Mouse (Mus musculus) midbrain, embryonic 13.5 days (tissue): ENCODE results near the gene Hhex. TPM values are rescaled to one million over a fixed set of nuclear protein-coding genes. Genes with fewer than 3 reads are reported as not detected.

Source experiments
- ATAC-seq: fragments of 200-750 bp; cut with Nextera tagmentation; 2 replicates; pipeline ENCODE4 v1.8.0; 2017; ENCODE audit warnings: mild to moderate bottlenecking, moderate TSS enrichment, moderate library complexity
- H3K27ac ChIP-seq: fragments of 300-500 bp; sonication (generic); 2 replicates; pipeline ENCODE4 v1.5.1; 2015; ENCODE audit warnings: inconsistent platforms, mild to moderate bottlenecking, moderate library complexity
- H3K27me3 ChIP-seq: fragments of 300-500 bp; sonication (generic); 2 replicates; pipeline ENCODE4 v1.6.1; 2015; ENCODE audit warnings: mild to moderate bottlenecking, inconsistent platforms
- H3K36me3 ChIP-seq: fragments of 300-500 bp; sonication (generic); 2 replicates; pipeline ENCODE4 v1.6.1; 2015; ENCODE audit warnings: mild to moderate bottlenecking, inconsistent platforms
- H3K4me1 ChIP-seq: fragments of 300-500 bp; sonication (generic); replicated peaks from 2 replicates; pipeline ENCODE4 v1.6.1; 2015; ENCODE audit warnings: inconsistent platforms
- H3K4me2 ChIP-seq: fragments of 300-500 bp; sonication (generic); replicated peaks from 2 replicates; pipeline ENCODE4 v1.6.1; 2015; ENCODE audit warnings: moderate library complexity, mild to moderate bottlenecking, inconsistent platforms
- H3K4me3 ChIP-seq: fragments of 300-500 bp; sonication (generic); replicated peaks from 2 replicates; pipeline ENCODE4 v1.5.1; 2015; ENCODE audit warnings: mild to moderate bottlenecking, inconsistent platforms
- H3K9ac ChIP-seq: fragments of 300-500 bp; sonication (generic); replicated peaks from 2 replicates; pipeline ENCODE4 v1.6.1; 2015; ENCODE audit warnings: mild to moderate bottlenecking, inconsistent platforms
- H3K9me3 ChIP-seq: fragments of 300-500 bp; sonication (generic); 2 replicates; pipeline ENCODE4 v1.6.1; 2016; ENCODE audit warnings: mild to moderate bottlenecking, inconsistent platforms
- WGBS: fragments of 180-500 bp; shearing (Covaris S2); methylation state at CpG from one replicate; pipeline ENCODE4 v1.1.7; 2015; 5-methylcytosine and 5-hydroxymethylcytosine counted together
- polyA plus RNA-seq: library from polyadenylated mRNA; unstranded; fragments of >200 nt; fragmentation: Nextera tagmentation; extraction: Ambion mirVana; gene quantifications from 2 replicates; pipeline ENCODE4 v1.2.1, GENCODE M21; 2015

The Hhex gene
- 4.9 and 5.1 TPM in 2 replicates for polyA plus RNA-seq

GRCm38 (mm10) chr19:37434263-37434951, at the start of gene Hhex:
Gene Hhex (plus strand): TSS chr19:37434810.
- H3K36me3 ChIP-seq = no peaks in the 10 kb centered on the region
- 0 out of 2 replicates have a peak within 1 kb of the TSS, but pooled peaks have one; percentile 36 for H3K9ac ChIP-seq
- peaks cover 18% of the 10 kb centered on the region for H3K4me1 ChIP-seq
- ATAC-seq = peak; percentile 68
- H3K27ac ChIP-seq = no peak within 1 kb of the TSS
- H3K9me3 ChIP-seq = no peaks in the 10 kb centered on the region
- under 1% methylated on average over 74 of the region's 79 CpGs for WGBS
- H3K27me3 ChIP-seq = peaks cover 91% of the 10 kb centered on the region
- H3K4me2 ChIP-seq = peak within 1 kb of the TSS; percentile 59
- peak within 1 kb of the TSS; percentile 42 for H3K4me3 ChIP-seq

GRCm38 (mm10) chr19:37386126-37386525, 48.5 kb upstream of the Hhex start:
- no peak overlapping the region for H3K4me3 ChIP-seq
- no peaks in the 10 kb centered on the region for H3K27me3 ChIP-seq
- 84% methylated on average over 3 of the region's 3 CpGs for WGBS
- H3K4me1 ChIP-seq = no peaks in the 10 kb centered on the region
- H3K9ac ChIP-seq = no peak overlapping the region
- H3K36me3 ChIP-seq = peaks cover 8% of the 10 kb centered on the region
- H3K9me3 ChIP-seq = no peaks in the 10 kb centered on the region
- H3K4me2 ChIP-seq = no peak overlapping the region
- H3K27ac ChIP-seq = no peak overlapping the region
- ATAC-seq = no peak

GRCm38 (mm10) chr19:37391869-37392268, 42.7 kb upstream of the Hhex start:
- ATAC-seq = no peak
- Histone ChIP-seq H3K4me1 (no peaks in the 10 kb centered on the region), H3K9ac (no peak overlapping the region), H3K36me3 (peaks cover 32% of the 10 kb centered on the region), H3K4me3 (no peak overlapping the region), H3K9me3 (no peaks in the 10 kb centered on the region), H3K27ac (no peak overlapping the region), H3K27me3 (no peaks in the 10 kb centered on the region), H3K4me2 (no peak overlapping the region)
- WGBS = 98% methylated on average over 3 of the region's 3 CpGs

DNA sequence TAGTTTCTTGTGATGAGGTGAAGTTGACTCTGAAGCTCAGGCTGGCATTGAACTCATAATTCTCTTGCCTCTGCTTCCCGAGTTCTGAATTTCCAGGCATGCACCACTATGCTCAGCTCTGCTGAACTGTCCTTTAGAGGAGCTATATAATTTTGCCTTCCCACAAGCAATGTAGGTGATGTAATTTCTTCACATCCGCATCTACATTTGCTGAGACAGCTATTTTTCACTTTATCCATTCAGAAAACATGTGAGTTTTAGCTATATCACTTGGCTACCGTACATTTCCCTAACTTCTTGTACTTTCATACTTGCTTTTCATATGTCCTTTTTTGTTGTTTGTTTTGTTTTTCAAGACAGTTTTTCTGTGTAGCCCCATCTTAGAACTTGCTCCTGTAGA, 38.3 kb upstream of the Hhex start:
- H3K27ac ChIP-seq = no peak overlapping the region
- no peak overlapping the region for H3K4me3 ChIP-seq
- H3K4me1 ChIP-seq = no peaks in the 10 kb centered on the region
- H3K9me3 ChIP-seq = no peaks in the 10 kb centered on the region
- H3K4me2 ChIP-seq = no peak overlapping the region
- no peak for ATAC-seq
- H3K9ac ChIP-seq = no peak overlapping the region
- WGBS = 99% methylated on average over 3 of the region's 3 CpGs
- H3K36me3 ChIP-seq = peaks cover 39% of the 10 kb centered on the region
- H3K27me3 ChIP-seq = no peaks in the 10 kb centered on the region

DNA sequence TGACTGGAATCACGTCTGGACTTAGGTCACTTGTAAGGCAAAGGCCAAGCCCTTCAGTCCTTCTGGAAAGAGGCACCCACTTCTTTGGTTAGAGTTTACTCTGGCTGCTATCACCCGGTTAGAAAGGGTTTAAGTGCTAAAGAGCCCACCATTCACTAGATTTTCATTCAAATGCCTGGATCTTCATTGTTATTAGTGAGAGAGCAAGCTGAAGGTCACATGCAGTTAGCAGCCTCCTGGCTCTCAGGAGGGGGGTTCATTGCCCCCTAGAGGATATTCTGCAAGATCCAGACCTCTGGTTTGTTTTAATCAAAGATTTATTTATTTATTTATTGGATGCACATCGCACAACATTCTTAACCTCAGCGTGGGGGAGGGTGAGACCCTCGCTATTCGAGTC, 33.7 kb upstream of the Hhex start:
- Histone ChIP-seq H3K9ac (no peak overlapping the region), H3K27ac (no peak overlapping the region), H3K36me3 (peaks cover 28% of the 10 kb centered on the region), H3K27me3 (no peaks in the 10 kb centered on the region), H3K4me1 (no peaks in the 10 kb centered on the region), H3K4me2 (no peak overlapping the region), H3K4me3 (no peak overlapping the region), H3K9me3 (no peaks in the 10 kb centered on the region)
- WGBS = 77% methylated on average over 6 of the region's 6 CpGs
- no peak for ATAC-seq

- 90% methylated on average over 4 of the region's 4 CpGs for WGBS
These were observed 16.3 kb upstream of the Hhex start for GRCm38 (mm10) chr19:37418294-37418693.

GRCm38 (mm10) chr19:37419613-37420012, 15.0 kb upstream of the Hhex start:
- Histone ChIP-seq H3K9me3 (no peaks in the 10 kb centered on the region), H3K27me3 (no peaks in the 10 kb centered on the region), H3K4me2 (no peak overlapping the region), H3K4me1 (no peaks in the 10 kb centered on the region), H3K9ac (no peak overlapping the region), H3K27ac (no peak overlapping the region), H3K36me3 (peaks cover 30% of the 10 kb centered on the region), H3K4me3 (no peak overlapping the region)
- WGBS = 59% methylated on average over 3 of the region's 3 CpGs
- no peak for ATAC-seq

More at GRCm38 (mm10) chr19:37418294-37418693, 16.3 kb upstream of the Hhex start:
- ATAC-seq = no peak
- H3K9ac ChIP-seq = no peak overlapping the region
- no peaks in the 10 kb centered on the region for H3K4me1 ChIP-seq
- no peaks in the 10 kb centered on the region for H3K27me3 ChIP-seq
- H3K4me2 ChIP-seq = no peak overlapping the region
- no peak overlapping the region for H3K4me3 ChIP-seq
- H3K36me3 ChIP-seq = peaks cover 38% of the 10 kb centered on the region
- H3K27ac ChIP-seq = no peak overlapping the region
- H3K9me3 ChIP-seq = no peaks in the 10 kb centered on the region

DNA sequence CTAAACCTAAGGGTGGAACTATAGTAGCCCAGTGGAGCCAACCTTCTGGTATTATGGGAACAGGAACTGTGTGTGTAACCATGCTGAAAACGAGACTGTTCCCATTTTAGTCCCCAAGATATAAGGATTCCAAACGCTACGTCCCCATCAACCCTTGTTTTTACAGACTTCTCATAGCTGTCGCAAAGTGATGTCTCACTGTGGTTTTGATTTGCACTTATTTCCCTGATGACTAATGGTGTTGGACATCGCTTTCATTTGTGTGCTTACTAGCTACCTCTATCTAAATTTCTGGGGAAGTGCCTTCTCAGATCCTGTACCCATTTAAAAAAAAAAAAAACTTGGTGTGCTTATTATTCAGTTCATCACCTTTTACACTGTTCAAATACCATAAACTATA, 6.0 kb upstream of the Hhex start:
- Histone ChIP-seq H3K4me1 (no peaks in the 10 kb centered on the region), H3K27me3 (peaks cover 34% of the 10 kb centered on the region), H3K4me3 (no peak overlapping the region), H3K27ac (no peak overlapping the region), H3K4me2 (no peak overlapping the region), H3K36me3 (no peaks in the 10 kb centered on the region), H3K9me3 (no peaks in the 10 kb centered on the region), H3K9ac (no peak overlapping the region)
- WGBS = 83% methylated on average over 5 of the region's 5 CpGs
- ATAC-seq = no peak

DNA sequence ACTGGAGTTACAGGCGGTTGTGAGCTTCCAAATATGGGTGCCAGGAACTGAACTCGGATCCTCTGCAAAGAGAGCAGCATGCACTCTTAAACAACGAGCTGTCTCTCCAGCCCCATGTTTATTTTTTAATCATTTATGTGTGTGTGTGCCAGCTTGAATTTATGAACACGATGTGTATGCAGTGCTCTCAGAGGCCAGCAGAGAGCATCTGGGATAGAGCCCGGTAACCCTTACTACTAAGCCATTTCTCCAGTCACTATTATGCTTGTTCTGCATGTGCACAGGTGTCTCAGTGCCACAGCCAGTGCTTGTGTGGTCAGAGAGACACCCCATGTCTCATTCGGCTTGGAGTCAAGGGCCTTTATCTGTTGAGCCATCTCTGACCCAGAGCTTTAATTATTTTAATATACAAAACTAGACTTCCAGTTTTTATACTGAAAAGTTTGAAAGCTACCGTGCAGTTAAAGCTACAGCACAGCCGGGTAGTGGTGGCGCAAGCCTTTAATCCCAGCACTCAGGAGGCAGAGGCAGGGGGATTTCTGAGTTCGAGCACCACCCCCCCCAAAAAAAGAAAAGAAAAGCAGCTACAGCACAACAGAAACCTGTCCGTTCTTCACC, 3.4 kb upstream of the Hhex start:
- Histone ChIP-seq H3K9me3 (no peaks in the 10 kb centered on the region), H3K36me3 (no peaks in the 10 kb centered on the region), H3K9ac (no peak overlapping the region), H3K4me2 (no peak overlapping the region), H3K27ac (no peak overlapping the region), H3K4me1 (peaks cover 18% of the 10 kb centered on the region), H3K27me3 (peaks cover 61% of the 10 kb centered on the region), H3K4me3 (no peak overlapping the region)
- 92% methylated on average over 11 of the region's 11 CpGs for WGBS
- no peak for ATAC-seq

- Histone ChIP-seq H3K36me3 (no peaks in the 10 kb centered on the region), H3K4me2 (no peak overlapping the region), H3K27ac (no peak overlapping the region), H3K27me3 (peaks cover 79% of the 10 kb centered on the region), H3K4me1 (peaks cover 18% of the 10 kb centered on the region), H3K9me3 (no peaks in the 10 kb centered on the region), H3K4me3 (no peak overlapping the region), H3K9ac (no peak overlapping the region)
- no peak for ATAC-seq
- 21% methylated on average over 16 of the region's 16 CpGs for WGBS
These were observed 1.6 kb upstream of the Hhex start for GRCm38 (mm10) chr19:37432868-37433570.

DNA sequence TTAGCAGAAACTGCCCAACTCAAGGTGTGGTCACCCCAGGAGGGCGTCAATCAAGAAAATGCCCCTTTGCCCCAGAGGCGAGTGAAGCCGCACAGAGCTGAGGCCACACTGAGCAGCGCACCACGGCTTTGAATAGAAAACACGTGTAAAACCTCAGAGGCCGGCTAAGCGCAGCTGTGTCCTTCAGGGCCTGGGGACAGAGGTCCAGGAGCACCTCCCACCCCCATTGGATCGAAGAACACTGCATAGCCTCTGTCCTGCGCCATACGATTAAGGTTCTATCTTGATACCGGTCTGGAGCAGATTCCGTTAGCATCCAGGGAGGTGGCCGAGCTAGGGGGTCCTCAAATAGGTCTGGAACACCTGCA, 731 bp upstream of the Hhex start:
- Histone ChIP-seq H3K9ac (no peak overlapping the region), H3K36me3 (no peaks in the 10 kb centered on the region), H3K4me3 (peak overlapping the region; percentile 42), H3K9me3 (no peaks in the 10 kb centered on the region), H3K4me1 (peaks cover 18% of the 10 kb centered on the region), H3K27ac (no peak overlapping the region), H3K4me2 (peak overlapping the region; percentile 59), H3K27me3 (peaks cover 86% of the 10 kb centered on the region)
- WGBS = 3% methylated on average over 14 of the region's 14 CpGs
- peak; percentile 53 for ATAC-seq
